ENCODE assay signal across 18 mouse cellular contexts in the genomic region with DNA sequence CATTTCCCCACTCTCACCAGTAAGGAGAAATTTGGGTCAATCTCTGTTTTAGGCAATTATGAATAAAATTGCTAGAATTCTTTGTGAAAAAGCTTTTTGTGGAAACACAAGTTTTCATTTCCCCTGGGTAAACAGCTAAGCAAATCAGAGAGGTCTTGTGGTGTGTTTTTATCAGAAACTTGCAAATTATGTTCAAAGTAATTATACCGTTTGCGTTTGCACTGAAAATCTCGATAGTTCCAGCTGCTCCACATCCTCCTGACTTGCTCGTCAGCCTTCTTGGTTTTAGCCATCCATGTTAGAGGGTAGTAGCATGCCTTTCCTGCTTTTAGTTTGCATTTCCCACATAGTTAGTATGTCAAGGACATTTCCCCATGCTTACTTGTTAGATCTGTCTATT.
"Had no signal": no experiment of that assay in that cellular context is flagged by ENCODE, and none has a peak within 500 bp of the region (broad histone marks: within the 10 kb centered on the region; RNA-seq: fewer than 3 reads in every experiment).

No protein-coding gene starts in this region.

- H3K27ac ChIP-seq: liver, embryonic 14.5 days; midbrain, embryonic 10.5 days; midbrain, embryonic 13.5 days; neural tube, embryonic 13.5 days; neural tube, embryonic 15.5 days; stomach, embryonic 15.5 days; stomach, postnatal 0 days had no signal

- H3K4me3 ChIP-seq: midbrain, embryonic 10.5 days; midbrain, embryonic 13.5 days; myocyte; neural tube, embryonic 13.5 days; neural tube, embryonic 15.5 days; stomach, embryonic 15.5 days had no signal

- DNase-seq: lung, adult 18-20 months; lung, embryonic 14.5 days; lung, postnatal 10 days; lung, postnatal 4 days; retina, postnatal 1 day; right cerebral cortex, postnatal 14 days; thymus, adult 2 months; thymus, postnatal 25 days; thymus, postnatal 4 days had no signal

- H3K4me2 ChIP-seq: lung, embryonic 14.5 days; midbrain, embryonic 13.5 days; neural tube, embryonic 13.5 days; neural tube, embryonic 15.5 days; stomach, embryonic 15.5 days had no signal

- H3K9me3 ChIP-seq: midbrain, embryonic 10.5 days; midbrain, embryonic 13.5 days; neural tube, embryonic 13.5 days; neural tube, embryonic 15.5 days; stomach, embryonic 15.5 days had no signal

- ATAC-seq: midbrain, embryonic 13.5 days; midbrain, embryonic 16.5 days had no signal

- H3K36me3 ChIP-seq: midbrain, embryonic 13.5 days; neural tube, embryonic 13.5 days; neural tube, embryonic 15.5 days; stomach, embryonic 15.5 days had no signal

- H3K9ac ChIP-seq: liver, embryonic 14.5 days; lung, embryonic 14.5 days; midbrain, embryonic 13.5 days; neural tube, embryonic 13.5 days; neural tube, embryonic 15.5 days; stomach, embryonic 15.5 days had no signal
